Mouse (Mus musculus): ENCODE data around the gene Ip6k1.

- TF ChIP-seq CTCF (conservative IDR thresholded peaks at IDR 0.05; ENCODE audit: low read length) (no peak), NANOG (IDR thresholded peaks at IDR 0.05; ENCODE audit: borderline replicate concordance, low read length) (no peak), POU5F1 (IDR thresholded peaks at IDR 0.05; ENCODE audit: borderline replicate concordance, low read length) (no peak)
Measured at GRCm38 (mm10) chr9:107955613-107956289, 46.5 kb upstream of the Ip6k1 start.
